Mouse (Mus musculus): ENCODE measurements around the gene Setx.

GRCm38 (mm10) chr2:29076226-29076625 lies 47.8 kb upstream of the Setx start:
- TF ChIP-seq CTCF (IDR thresholded peaks at IDR 0.05; ENCODE audit: low read depth, low read length) (no peak), POLR2A (IDR thresholded peaks at IDR 0.05; ENCODE audit: extremely low read depth, insufficient read depth, low read length) (no peak)

All from liver, adult 2 months (tissue).